Mouse (Mus musculus) spleen, adult 2 months (tissue): ENCODE measurements at regions not wholly inside any gene's neighbourhood (a gene's known extent, or its start where the extent isn't known, plus 50 kb on each side); places are given as distances from the start of the nearest gene placed in this dataset.

ENCODE experiments used
- CTCF ChIP-seq: fragments of 200-500 bp; IDR thresholded peaks from 2 replicates; pipeline ENCODE4 v1.5.1; 2011; ENCODE audit warnings: mild to moderate bottlenecking, inconsistent platforms; ENCODE audit not compliant: insufficient read depth, insufficient read length, insufficient replicate concordance; ENCODE audit errors: extremely low read depth
- POLR2A ChIP-seq: fragments of 200-500 bp; IDR thresholded peaks from 2 replicates; pipeline ENCODE4 v1.6.1; 2011; ENCODE audit warnings: low read depth, low read length, inconsistent platforms

DNA sequence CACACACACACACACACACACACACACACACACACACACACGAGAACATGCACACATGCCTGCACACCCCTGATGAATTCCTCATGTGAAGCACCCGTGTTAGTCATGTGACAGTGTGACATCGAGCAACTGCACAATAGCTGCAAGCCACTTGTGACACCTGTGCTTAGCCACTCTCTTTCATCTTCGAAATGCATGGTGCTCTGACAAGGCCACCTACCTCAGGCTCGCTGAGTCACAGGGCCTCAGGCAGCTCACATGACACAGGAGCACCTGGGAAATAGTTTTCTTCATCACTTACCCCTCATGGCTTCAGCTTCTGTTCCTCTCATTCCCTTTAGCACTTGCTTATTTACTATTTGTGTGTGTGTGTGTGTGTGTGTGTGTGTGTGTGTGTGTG is 213.4 kb upstream of the Zfp64 start:
- TF ChIP-seq CTCF, result no peak
- no peak for TF ChIP-seq POLR2A
